Mouse (Mus musculus): ENCODE results near the gene Olfr651.
"Not testable (repeated sequence)": the region's sequence is repeated elsewhere in the genome, so short reads cannot be mapped to it uniquely, and the experiment has no call there.

The Olfr651 gene

DNA sequence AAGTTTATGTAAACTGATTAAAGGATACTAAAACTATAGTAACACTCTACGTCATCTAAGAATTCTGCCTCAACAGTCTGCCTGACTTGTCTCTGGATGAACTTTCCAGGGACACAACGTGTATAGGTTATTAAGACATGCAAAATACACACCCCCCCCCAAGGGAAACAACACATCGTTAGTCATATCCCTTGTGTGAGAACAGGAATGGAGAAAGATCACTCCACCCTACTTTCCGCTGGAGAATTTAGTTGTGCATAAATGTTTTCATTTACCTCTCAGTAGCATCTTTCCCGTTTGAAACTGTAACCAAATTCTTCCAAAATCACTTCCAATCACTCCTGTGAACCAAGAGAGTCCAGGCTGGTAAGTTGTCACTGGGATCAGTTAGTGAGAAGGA is at the start of gene Olfr651:
Gene Olfr651 (plus strand): TSS at position 301 of the 400 bp plus-strand sequence.
- in situ Hi-C loops (cut with MboI; ENCODE audit: low sequenced_read_pairs): no loop called here

DNA sequence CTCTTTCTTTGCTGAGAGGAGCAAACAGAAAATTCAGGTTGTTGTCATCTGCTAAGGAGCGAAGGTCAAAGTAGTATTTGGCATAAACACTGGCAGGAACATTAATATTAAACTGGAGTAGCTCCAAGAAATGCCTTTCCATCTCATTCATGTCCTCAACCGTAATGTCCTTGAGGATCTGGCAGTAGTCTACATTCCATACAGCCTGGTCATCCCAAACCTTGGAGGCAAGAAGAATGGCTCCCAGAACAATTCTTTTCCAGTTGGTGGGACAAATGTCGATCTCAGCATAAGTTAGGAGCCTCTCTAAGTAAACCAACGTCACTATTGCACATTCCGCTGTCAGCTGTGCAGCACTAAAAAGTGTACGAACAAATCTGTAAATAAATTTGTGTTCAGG is 48.7 kb upstream of the Olfr651 start:
- in situ Hi-C loops (cut with MboI; ENCODE audit: low sequenced_read_pairs): not testable (repeated sequence)

DNA sequence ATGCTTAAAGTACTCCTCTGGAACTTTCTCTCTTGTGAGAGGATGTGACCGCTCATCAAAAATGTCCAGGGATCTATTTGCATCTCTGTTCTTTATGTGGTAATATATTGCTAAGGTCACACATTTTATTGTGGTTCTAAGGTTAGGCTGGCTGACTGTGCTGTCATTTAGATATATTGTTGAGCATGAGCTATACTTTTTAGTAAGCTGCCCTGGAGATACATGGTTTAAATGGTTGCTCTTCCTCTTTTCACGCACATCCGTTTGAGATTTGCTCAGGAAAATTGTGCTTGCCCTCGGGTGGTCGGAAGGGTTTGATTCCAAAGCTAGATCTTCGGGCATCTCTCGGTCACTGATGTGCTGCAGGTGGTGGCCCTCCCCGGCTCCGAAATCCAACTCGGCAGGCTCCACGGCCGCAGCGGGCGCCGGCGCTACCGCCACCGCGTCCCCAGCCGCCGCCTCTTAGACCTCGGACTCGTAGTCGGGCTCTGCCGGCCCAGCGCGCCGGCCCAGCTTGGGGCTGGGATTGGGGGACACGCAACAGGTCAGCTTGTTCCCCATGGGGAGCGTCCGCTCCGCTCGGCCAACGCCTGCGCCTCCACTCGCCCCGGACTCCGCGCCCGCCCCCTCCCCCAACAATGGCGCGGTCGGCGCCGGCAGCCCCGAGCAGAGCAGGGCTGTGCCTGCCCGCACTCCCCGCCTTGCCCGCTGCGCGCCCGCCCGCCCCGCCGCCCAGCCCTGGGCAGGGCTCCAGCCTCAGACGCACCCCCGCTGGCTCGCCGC is 48.2 kb upstream of the Olfr651 start:
- in situ Hi-C loops (cut with MboI; ENCODE audit: low sequenced_read_pairs): no loop called here

DNA sequence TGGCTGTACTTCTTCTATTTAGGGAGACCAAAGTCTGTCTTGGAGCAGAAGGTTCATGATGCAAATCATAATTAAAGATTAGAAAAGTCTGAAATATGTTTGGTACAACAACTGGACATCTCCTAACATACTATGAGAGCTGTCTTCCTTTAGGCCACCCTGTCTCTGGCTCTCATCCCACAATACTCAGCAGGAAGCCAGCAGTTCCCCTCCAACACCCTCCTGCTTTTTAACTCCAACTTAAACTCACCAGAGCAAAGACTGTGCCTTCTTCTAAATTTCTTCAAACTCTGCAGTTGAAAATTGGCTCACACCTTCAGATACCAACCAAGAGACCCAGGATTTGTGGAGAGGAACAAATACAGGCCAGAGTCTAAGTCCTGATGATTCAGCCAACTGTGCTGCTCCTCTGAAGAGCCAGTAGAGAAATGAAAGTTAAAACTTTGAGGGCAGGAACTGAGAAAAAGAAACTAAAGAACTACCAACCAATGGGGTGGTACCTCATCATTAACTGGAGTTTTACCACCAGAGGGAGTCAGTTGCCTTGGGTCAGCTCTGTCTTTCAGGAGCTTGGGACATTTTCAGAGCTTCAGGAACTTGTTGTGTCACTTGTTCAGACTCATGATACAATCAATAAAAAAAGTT is 42.4 kb upstream of the Olfr651 start, which contains the start of gene Trim30d:
Gene Trim30d (minus strand): TSS at position 429 of the 645 bp plus-strand sequence.
- in situ Hi-C loops (cut with MboI; ENCODE audit: low sequenced_read_pairs): not testable (repeated sequence)

DNA sequence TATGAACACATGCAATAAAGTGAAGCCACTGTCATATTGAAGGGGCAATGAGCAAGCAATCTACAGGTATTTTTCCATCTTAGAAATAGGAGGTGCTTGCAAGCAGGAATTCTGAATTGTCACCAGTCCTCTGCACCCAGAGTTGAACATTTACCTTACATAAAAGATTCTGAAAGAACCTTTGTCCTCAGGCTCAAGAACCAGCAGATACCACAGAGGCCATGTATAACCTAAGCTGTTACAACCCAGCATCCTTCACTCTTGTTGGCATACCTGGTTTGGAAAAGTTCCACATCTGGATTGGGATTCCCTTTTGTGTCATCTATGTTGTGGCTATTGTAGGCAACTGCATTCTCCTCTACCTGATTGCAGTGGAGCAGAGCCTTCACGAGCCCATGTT is 2.8 kb downstream of the Olfr651 start:
- in situ Hi-C loops (cut with MboI; ENCODE audit: low sequenced_read_pairs): no loop called here

DNA sequence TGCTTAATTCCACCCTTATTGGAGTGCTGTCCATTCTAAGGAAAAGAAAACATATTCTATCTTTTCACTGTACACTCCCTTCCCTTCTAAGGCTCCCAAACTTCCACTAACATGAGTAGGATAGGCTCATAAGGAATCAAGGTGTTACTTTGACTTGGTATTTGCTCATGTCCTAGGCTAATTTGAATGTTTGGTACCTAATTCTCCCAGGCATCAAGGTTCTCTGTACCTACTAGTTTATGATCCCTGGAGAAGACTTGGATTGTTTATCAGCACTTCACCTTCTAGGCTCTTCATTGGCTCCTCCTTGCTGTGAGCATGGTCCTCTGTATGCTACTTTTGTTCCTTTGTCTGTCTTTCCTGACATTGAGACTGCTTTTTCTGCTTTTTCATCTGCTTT is 10.7 kb downstream of the Olfr651 start, which contains the start of gene Olfr652:
Gene Olfr652 (plus strand): TSS at position 301 of the 400 bp plus-strand sequence.
- in situ Hi-C loops (cut with MboI; ENCODE audit: low sequenced_read_pairs): no loop called here

DNA sequence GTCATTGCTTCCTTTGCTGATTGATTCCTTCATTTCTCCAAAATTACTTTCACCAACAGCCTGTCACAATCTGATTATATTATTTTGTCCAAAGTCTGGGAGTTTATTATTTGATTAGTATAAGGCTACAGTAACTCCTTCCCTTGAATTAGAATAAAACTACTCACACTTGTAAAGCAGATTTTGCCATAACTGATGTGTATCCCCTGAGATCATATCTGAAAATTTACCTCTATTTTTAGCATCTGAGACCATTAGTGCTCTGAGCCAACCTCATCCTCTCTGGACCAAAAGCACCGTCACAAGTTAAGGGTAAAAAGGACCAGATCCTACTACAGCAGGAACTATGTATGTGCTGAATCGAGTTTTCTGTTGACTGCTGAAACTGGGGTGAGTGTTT is 27.1 kb downstream of the Olfr651 start, which contains the start of gene Olfr653:
Gene Olfr653 (plus strand): TSS at position 301 of the 400 bp plus-strand sequence.
- in situ Hi-C loops (cut with MboI; ENCODE audit: low sequenced_read_pairs): no loop called here

DNA sequence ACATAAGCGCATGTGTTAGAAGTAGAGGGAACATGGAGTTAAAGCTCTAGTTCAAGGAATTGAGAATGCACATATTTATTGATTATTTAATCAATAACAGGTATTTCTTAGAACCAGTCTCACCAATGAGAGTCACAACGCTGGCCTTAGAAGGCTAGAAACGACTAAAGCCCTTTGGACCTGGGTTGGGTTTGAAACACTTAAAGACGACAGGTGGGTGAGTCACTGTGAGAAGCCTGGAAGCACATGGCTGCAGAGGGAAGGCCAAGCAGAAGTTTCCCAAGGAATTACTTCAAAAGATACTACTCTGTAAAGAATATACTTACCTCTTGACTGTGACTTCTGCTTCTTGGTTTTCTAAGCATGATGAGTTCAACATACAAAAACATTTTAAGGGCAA is 30.9 kb downstream of the Olfr651 start:
- in situ Hi-C loops (cut with MboI; ENCODE audit: low sequenced_read_pairs): no loop called here

DNA sequence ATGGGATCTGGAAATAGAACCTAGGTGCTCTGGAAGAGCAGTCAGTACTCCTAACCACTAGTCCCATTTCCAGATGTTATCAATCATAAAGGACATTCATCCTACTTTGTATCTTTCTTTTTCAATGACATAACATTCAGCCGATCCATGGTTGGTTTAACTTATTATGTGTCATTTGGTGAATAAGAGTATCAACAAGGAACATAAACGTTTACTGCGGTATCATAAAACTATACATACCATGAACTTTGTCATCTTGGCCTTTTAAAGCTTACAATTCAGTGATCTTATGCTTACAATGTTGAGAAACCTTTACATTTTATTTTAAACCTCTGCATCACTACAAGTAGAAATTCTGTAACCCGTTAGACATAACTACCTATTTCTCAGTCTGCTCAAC is 31.5 kb downstream of the Olfr651 start:
- in situ Hi-C loops (cut with MboI; ENCODE audit: low sequenced_read_pairs): no loop called here

DNA sequence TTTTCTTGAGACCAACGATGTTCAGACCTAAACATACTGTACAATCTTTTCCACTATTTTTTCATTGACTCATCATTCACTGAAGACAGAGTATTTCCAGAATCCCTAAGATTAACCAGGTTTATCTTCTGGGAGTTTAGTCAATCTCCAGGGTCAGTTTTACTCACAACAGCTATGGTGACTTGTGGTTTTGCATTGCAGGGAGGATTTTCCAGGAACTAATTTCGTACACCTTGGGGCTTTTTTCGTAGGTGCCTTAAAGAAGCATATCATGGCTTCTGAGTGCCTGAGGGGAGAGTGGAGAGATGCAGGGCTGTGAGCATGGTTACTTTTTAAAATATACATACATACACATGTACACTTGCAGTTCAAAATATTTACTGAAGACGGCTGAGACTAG is 36.8 kb downstream of the Olfr651 start, which contains the start of gene Olfr654:
Gene Olfr654 (plus strand): TSS at position 301 of the 400 bp plus-strand sequence.
- in situ Hi-C loops (cut with MboI; ENCODE audit: low sequenced_read_pairs): no loop called here

DNA sequence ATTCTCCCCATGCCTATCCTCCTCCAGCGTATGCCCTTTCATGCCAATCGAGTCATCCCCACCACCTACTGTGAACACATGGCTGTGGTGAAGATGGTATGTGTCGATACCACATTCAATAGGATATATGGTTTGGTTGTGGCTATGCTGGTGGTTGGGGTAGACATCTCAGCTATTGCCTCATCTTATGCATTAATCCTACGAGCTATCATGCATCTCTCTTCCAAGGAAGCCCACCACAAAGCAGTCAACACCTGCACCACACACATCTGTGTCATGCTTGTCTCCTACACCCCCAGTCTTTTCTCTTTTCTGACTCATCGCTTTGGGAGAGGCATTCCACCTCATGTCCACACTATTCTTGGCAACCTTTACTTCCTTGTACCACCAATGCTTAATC is 38.3 kb downstream of the Olfr651 start:
- in situ Hi-C loops (cut with MboI; ENCODE audit: low sequenced_read_pairs): no loop called here

DNA sequence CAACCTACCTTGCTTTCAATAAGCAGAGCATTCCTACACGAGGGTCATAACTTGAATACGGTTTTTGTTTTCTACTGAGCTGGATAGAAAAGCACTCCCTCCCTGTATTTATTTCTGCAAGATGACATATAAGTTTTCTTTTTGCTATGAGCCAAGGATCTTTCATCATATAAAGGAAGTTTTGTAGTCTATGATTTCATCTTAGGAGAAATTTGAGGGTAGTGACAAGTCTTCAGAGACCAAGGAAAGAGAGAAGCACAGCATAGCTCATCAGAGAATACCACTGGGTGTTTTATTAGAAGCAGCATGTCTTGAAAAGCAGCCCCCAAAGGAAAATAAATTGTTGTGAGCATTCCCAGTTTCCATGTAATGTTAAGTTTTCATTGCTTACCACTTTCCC is 51.7 kb downstream of the Olfr651 start, which contains the start of gene Olfr655:
Gene Olfr655 (minus strand): TSS at position 101 of the 400 bp plus-strand sequence.
- in situ Hi-C loops (cut with MboI; ENCODE audit: low sequenced_read_pairs): no loop called here

DNA sequence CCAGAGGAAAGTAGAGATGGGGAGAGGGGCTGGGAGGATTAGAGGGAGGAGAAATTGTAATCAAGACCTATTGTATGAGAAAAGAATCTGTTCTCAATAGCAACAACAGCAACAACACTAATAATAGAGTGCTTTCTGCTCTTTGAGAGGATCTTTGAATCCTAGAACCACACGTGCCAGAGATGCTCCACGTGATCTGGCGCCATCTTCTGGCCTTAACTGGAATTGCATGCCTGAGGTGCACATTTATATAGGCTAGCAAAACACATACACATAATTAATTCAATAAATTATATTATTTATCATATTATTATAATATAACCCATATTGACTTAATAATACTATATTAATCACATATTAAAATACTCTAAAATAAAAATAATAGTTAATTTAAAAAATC is 53.2 kb downstream of the Olfr651 start:
- in situ Hi-C loops (cut with MboI; ENCODE audit: low sequenced_read_pairs): no loop called here

Measured in CH12F3 (cell line).